Mouse (Mus musculus): ENCODE results near the gene Ptpn3.
"Not testable (repeated sequence)": the region's sequence is repeated elsewhere in the genome, so short reads cannot be mapped to it uniquely, and the experiment has no call there.

Gene Ptpn3

GRCm38 (mm10) chr4:57224776-57225175 is 76.9 kb downstream of the Ptpn3 start:
- DNase-seq (ENCODE audit: low read depth, low spot score): no peak

GRCm38 (mm10) chr4:57217746-57218145 is 83.9 kb downstream of the Ptpn3 start:
- DNase-seq (ENCODE audit: low read depth, low spot score): no peak

GRCm38 (mm10) chr4:57216535-57216934 is 85.1 kb downstream of the Ptpn3 start:
- DNase-seq (ENCODE audit: low read depth, low spot score): no peak

- no peak for DNase-seq (ENCODE audit: low read depth, low spot score)
These were observed 86.8 kb downstream of the Ptpn3 start for GRCm38 (mm10) chr4:57214852-57215251.

GRCm38 (mm10) chr4:57214114-57214513 is 87.5 kb downstream of the Ptpn3 start:
- DNase-seq (ENCODE audit: low read depth, low spot score): no peak

GRCm38 (mm10) chr4:57211706-57212105 is 89.9 kb downstream of the Ptpn3 start:
- no peak for DNase-seq (ENCODE audit: low read depth, low spot score)

GRCm38 (mm10) chr4:57205908-57206307 is 95.7 kb downstream of the Ptpn3 start:
- no peak for DNase-seq (ENCODE audit: low read depth, low spot score)

- peak; percentile 86 for DNase-seq (ENCODE audit: low read depth, low spot score)
These were observed 96.9 kb downstream of the Ptpn3 start for GRCm38 (mm10) chr4:57204780-57205179.

- DNase-seq (ENCODE audit: low read depth, low spot score): peak; percentile 79
These were observed 98.8 kb downstream of the Ptpn3 start for GRCm38 (mm10) chr4:57202660-57203361.

- DNase-seq (ENCODE audit: low read depth, low spot score): no peak
These were observed 99.5 kb downstream of the Ptpn3 start for GRCm38 (mm10) chr4:57202132-57202531.

GRCm38 (mm10) chr4:57200661-57201060 is 101.0 kb downstream of the Ptpn3 start:
- no peak for DNase-seq (ENCODE audit: low read depth, low spot score)

- DNase-seq (ENCODE audit: low read depth, low spot score): not testable (repeated sequence)
These were observed 102.8 kb downstream of the Ptpn3 start for GRCm38 (mm10) chr4:57198666-57199393.

- DNase-seq (ENCODE audit: low read depth, low spot score): no peak
These were observed 109.9 kb downstream of the Ptpn3 start for GRCm38 (mm10) chr4:57191543-57192283.

- DNase-seq (ENCODE audit: low read depth, low spot score): no peak
These were observed 111.8 kb downstream of the Ptpn3 start for GRCm38 (mm10) chr4:57189881-57190280.

GRCm38 (mm10) chr4:57186035-57186434 is 115.6 kb downstream of the Ptpn3 start:
- no peak for DNase-seq (ENCODE audit: low read depth, low spot score)

- no peak for DNase-seq (ENCODE audit: low read depth, low spot score)
These were observed 116.2 kb downstream of the Ptpn3 start for GRCm38 (mm10) chr4:57185462-57185861.

GRCm38 (mm10) chr4:57183493-57183892 is 118.1 kb downstream of the Ptpn3 start:
- peak; percentile 89 for DNase-seq (ENCODE audit: low read depth, low spot score)

GRCm38 (mm10) chr4:57181538-57181937 is 120.1 kb downstream of the Ptpn3 start:
- no peak for DNase-seq (ENCODE audit: low read depth, low spot score)

- DNase-seq (ENCODE audit: low read depth, low spot score): no peak
These were observed 122.8 kb downstream of the Ptpn3 start for GRCm38 (mm10) chr4:57178881-57179280.

GRCm38 (mm10) chr4:57175329-57175728 is 126.3 kb downstream of the Ptpn3 start:
- no peak for DNase-seq (ENCODE audit: low read depth, low spot score)

GRCm38 (mm10) chr4:57172861-57173260 is 128.8 kb downstream of the Ptpn3 start:
- no peak for DNase-seq (ENCODE audit: low read depth, low spot score)

GRCm38 (mm10) chr4:57171817-57172216 is 129.8 kb downstream of the Ptpn3 start:
- no peak for DNase-seq (ENCODE audit: low read depth, low spot score)

Measured in skeletal muscle tissue, adult 2 months (tissue).